Mouse (Mus musculus): Measurements from ENCODE around the gene Gse1. TPM values are rescaled to one million over a fixed set of nuclear protein-coding genes. Genes with fewer than 3 reads are reported as not detected.
A peak's percentile ranks its signal among the peaks of the same experiment; 100 is the strongest.

The Gse1 gene
- polyA plus RNA-seq, 1 experiment from 2014 or later, result 28.8 TPM

DNA sequence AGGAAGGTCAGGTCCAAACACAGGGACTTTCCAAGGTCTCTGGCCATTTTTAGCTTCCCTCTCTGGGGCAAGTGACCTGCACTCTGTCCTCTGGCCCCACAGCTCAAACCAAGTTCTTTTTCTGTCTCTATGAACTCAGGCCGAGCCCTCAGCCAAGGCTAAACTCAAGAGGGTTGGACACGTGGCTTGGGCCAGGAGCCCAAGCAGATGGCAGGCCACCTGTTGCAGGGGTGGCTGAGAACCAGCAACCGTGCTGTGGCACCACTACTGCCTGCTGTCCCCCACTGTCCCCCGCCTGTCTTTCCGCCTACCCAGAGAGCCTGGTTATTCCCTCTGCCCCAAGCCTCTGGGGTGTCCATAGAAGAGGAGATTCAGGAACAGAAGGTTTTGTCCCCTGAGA lies 14.3 kb upstream of the Gse1 start:
- H3K4me3 ChIP-seq, result no peak overlapping the region
- H3K4me2 ChIP-seq (replicated peaks), result no peak overlapping the region
- H3K9ac ChIP-seq (replicated peaks), result no peak overlapping the region
- 70% methylated on average over 5 of the region's 5 CpGs for WGBS
- peaks cover 55% of the 10 kb centered on the region for H3K4me1 ChIP-seq
- H3K9me3 ChIP-seq, result no peaks in the 10 kb centered on the region
- H3K27ac ChIP-seq (replicated peaks), result no peak overlapping the region
- H3K36me3 ChIP-seq, result no peaks in the 10 kb centered on the region
- ATAC-seq (ENCODE audit: low FRiP score, low read depth), result no peak
- H3K27me3 ChIP-seq, result no peaks in the 10 kb centered on the region

DNA sequence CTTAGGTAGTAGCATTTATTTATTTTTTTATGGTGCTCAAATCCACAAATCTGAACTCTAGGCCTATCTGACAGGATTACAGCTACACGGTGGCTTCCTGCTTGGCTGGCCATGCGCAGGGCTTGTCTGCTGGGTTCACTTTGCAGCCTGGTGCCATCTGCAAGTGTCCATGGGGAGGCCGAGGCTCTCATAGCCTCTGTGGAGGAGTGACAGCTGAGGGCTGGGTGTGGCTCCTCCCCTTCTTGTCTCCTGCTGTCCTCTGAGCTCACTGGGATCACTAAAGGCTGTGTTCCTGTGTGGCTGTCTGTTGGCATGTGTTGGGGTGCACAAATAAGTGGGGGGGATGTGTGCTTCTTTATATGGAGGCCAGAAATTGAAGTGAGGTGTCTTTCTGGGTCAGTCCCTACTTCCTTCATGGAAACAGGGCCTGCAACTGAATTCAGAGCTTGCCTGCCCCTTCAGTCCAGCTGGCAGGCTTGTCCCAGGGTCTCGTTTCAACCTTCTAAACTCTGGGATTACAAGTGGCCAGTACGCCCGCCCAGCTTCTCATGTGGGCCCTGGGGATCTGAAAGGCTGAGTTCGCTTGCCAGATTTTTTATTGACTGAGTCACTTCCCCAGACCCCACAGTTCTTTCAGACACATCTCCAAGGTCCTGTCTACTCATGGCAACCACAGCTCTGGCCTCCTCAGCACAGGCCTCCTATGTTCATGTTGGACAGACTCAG lies 12.7 kb upstream of the Gse1 start:
- no peaks in the 10 kb centered on the region for H3K36me3 ChIP-seq
- H3K4me1 ChIP-seq, result peaks cover 48% of the 10 kb centered on the region
- no peak overlapping the region for H3K9ac ChIP-seq (replicated peaks)
- 0 out of 2 replicates have a peak, but pooled peaks cover under 1% of the 10 kb centered on the region for H3K27me3 ChIP-seq
- H3K4me2 ChIP-seq (replicated peaks), result no peak overlapping the region
- ATAC-seq (ENCODE audit: low FRiP score, low read depth), result peak; percentile 50; the same call in 1 of the 2 replicates
- no peak overlapping the region for H3K4me3 ChIP-seq
- WGBS, result 33% methylated on average over 7 of the region's 7 CpGs
- H3K9me3 ChIP-seq, result no peaks in the 10 kb centered on the region
- H3K27ac ChIP-seq (replicated peaks), result peak overlapping the region; percentile 46

DNA sequence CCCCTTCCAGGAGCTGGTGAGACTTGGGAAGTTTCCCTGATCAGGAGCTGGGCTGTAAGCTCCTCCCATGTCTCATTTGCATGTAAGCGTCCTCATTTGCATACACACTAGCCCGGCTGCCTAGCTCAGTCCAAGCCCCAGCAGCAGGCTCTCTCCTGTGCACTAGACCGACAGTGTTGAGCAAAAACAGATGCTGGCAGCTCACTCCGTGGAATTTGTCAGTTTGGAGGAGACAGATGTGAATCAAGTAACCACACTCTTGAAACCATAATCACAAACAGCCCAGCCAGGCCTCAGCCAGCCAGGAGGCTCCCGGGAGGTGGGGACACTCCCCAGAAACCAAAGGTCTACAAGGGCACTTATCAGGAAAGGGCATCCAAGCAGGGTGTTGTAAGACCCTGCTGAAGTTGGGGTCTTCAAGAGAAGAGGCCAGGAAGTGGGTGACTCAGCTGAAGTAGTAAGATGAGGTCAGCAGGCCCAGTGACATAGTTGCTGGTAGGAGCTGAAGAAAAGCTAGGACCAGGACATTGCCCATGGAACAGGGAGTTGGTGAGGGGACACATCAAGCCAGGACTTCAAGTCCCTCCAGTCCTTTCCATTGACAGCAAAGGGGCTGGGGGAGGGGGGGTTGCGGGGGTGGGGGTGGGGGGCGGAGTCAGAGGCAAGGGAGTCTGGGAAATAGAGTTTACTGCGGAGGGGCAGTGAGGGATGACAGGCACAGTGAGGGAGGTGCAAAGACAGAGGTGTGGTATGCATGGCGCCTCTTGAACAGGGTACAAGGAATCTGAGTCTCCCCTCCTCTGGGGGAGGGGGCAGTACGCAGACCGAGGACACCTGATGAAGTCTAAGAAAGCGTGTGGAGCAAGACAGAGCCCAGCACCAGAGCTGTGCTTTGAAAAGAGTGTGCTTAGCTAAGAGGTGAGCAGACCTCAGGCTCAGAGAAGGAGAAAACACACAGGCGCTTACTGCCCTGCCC lies 11.1 kb upstream of the Gse1 start:
- no peaks in the 10 kb centered on the region for H3K36me3 ChIP-seq
- WGBS, result 20% methylated on average over 13 of the region's 13 CpGs
- peaks cover 35% of the 10 kb centered on the region for H3K4me1 ChIP-seq
- no peak overlapping the region for H3K4me3 ChIP-seq
- no peaks in the 10 kb centered on the region for H3K9me3 ChIP-seq
- ATAC-seq (ENCODE audit: low FRiP score, low read depth), result peak; percentile 82
- H3K27me3 ChIP-seq, result peaks cover 9% of the 10 kb centered on the region
- no peak overlapping the region for H3K9ac ChIP-seq (replicated peaks)
- H3K4me2 ChIP-seq (replicated peaks), result no peak overlapping the region
- peak overlapping the region; percentile 55; the same call in 1 of the 2 replicates for H3K27ac ChIP-seq (replicated peaks)

DNA sequence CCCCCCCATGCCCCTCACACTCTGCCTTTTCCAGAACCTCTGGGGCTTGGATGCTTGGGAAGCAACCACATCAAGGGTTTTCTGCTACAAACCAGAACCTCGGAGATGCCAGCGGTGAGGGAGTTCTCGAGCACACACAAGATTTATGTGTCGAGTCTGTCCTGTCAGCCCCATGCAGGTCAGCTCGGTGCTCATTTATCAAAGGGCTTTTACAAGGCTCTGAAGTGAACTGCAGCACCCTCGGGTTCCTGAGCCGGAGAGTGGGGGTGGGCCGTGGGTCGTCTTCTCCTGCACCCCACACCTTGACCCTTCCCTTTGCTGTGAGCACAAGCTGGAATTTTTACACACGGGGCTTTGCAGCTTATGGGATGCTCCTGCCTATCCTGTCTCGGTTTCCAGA lies 5.7 kb upstream of the Gse1 start:
- WGBS, result 66% methylated on average over 11 of the region's 11 CpGs
- H3K4me1 ChIP-seq, result peaks cover 47% of the 10 kb centered on the region
- H3K9ac ChIP-seq (replicated peaks), result no peak overlapping the region

DNA sequence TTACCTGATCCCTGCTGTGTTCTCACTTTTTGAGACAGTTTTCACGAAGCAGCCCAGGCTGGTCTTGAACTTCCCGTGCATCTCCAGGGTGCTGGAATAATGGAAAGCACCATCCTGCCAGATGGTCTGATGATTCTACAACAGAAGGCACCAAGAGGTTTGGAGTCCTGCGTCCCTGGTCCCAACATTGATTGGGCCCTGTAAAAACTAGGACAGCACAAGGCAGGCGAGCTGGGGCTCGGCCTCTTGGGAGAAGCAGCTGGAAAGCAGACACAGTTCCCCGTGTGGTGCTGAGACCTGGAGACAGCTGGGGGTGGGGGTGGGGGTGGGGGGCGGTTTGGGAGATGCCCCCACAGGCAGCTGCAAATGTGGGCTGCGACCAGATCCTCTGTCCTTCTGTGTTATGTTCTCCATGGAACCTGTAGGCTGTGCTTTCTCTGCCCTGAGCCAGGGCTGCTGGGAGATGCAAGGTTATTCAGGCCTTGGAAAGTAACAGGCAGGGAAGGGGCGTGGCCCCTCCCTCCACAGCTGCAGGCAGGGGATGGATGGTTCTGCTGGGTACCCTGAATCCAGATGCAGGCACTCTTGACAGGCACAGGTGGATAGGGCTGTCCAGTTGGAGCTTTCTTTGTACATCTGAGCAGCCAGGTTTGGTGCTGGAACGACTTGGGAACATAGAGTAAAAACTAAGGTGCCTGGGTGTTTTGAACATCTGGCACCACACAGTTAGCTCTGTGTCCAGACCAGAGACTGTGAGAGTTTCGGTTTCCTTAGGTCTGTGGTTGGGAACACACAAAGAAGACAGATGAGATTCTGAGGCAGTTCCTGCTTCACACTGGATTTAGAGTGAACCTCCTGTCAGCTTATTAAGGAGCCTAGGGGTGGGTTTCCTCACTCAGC lies 3.5 kb upstream of the Gse1 start:
- Histone ChIP-seq H3K27me3 (peaks cover 29% of the 10 kb centered on the region), H3K9ac (replicated peaks) (0 out of 2 replicates have a peak overlapping the region, but pooled peaks have one; percentile 31), H3K36me3 (no peaks in the 10 kb centered on the region), H3K4me3 (no peak overlapping the region), H3K27ac (replicated peaks) (peak overlapping the region; percentile 35; the same call in 1 of the 2 replicates), H3K4me1 (peaks cover 57% of the 10 kb centered on the region), H3K9me3 (no peaks in the 10 kb centered on the region), H3K4me2 (replicated peaks) (no peak overlapping the region)
- WGBS, result 48% methylated on average over 11 of the region's 11 CpGs
- no peak for ATAC-seq (ENCODE audit: low FRiP score, low read depth)

More for the DNA sequence above, 5.7 kb upstream of the Gse1 start:
- ATAC-seq (ENCODE audit: low FRiP score, low read depth), result no peak
- Histone ChIP-seq H3K27me3 (peaks cover 19% of the 10 kb centered on the region), H3K4me3 (no peak overlapping the region), H3K9me3 (no peaks in the 10 kb centered on the region), H3K4me2 (replicated peaks) (no peak overlapping the region), H3K27ac (replicated peaks) (no peak overlapping the region), H3K36me3 (no peaks in the 10 kb centered on the region)

DNA sequence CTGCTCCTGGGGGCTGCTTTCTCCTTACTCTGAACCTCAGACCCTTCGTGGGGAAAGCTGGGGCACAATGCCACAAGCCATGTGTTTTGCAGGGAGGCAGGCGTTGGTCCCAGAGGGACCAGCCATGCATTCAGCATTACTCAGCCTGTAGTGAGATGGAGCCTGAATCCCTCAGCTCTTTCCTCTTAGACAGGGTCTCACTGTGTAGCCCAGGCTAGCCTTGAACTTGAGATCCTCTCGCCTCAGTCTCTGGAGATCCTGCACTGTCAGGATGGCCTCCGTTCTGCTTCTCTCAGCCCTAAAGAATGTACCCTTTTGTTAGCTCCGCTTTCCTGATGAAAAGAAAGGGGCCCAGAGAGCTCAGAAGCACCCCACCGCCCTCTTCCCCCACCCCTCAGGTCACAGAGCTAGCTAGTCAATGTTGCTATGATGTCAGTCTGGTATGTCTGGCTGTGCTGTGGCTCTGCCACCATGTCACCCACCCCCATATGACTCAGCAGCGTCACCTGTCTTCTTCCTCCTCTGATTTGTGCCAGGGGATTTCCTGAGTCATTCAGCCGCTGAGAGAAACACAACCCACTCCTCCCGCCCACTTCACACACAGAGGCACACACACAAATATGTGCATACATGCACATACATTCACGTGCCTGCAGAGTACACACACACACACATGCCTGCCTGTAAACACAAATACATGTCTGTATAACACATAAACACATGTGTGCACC lies 2.7 kb upstream of the Gse1 start:
- Histone ChIP-seq H3K4me2 (replicated peaks) (0 out of 2 replicates have a peak overlapping the region, but pooled peaks have one; percentile 11), H3K4me3 (no peak overlapping the region), H3K4me1 (peaks cover 66% of the 10 kb centered on the region), H3K9ac (replicated peaks) (0 out of 2 replicates have a peak overlapping the region, but pooled peaks have one; percentile 31), H3K36me3 (no peaks in the 10 kb centered on the region), H3K27me3 (peaks cover 37% of the 10 kb centered on the region), H3K9me3 (no peaks in the 10 kb centered on the region), H3K27ac (replicated peaks) (peak overlapping the region; percentile 35)
- no peak for ATAC-seq (ENCODE audit: low FRiP score, low read depth)
- WGBS, result 19% methylated on average over 10 of the region's 10 CpGs

DNA sequence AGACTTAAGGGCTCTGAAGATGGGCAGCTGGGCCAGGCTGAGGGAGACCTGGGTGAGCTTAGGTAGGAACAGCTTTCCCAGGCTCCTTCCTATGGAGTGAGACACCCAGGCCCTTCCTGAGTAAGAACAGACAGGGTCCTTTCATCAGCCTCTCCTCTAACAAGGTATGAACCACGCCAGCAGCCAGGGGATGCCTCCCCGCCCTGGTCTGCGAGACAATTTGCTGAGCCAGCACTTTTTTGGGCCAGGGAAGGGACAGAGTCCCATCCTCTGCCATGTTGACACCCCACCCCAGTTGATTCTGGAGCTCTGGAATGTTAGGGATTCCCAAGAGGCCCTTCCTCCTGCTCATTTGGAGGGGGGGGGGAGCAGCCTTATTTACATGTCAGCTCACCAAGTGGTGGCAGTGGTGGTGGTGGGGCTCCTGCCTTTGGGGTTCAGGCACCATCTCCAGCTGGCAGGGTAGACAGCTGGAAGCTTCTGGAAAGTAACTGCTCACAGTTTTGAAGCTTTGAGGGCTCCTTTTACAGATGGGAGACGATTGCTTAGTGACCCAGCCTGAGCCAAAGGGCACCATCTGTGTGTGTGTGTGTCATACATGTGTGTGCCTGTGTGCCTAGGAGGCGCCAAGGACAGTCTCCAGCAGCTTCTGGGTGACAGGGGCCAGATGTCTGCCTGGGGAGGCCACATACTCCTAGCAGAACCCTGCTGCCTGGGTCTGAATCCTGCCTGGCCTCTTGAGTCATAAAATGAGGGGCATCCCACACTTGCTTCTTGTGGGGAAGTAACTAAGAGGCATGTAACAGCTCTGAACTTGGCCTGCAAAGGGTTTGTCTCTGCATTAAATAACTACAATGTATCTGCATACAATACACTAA lies 1.3 kb upstream of the Gse1 start:
- Histone ChIP-seq H3K36me3 (no peaks in the 10 kb centered on the region), H3K4me2 (replicated peaks) (peak overlapping the region; percentile 94; the same call in 1 of the 2 replicates), H3K9ac (replicated peaks) (0 out of 2 replicates have a peak overlapping the region, but pooled peaks have one; percentile 28), H3K9me3 (no peaks in the 10 kb centered on the region), H3K4me3 (no peak overlapping the region; the same call in 1 of the 2 replicates), H3K27ac (replicated peaks) (peak overlapping the region; percentile 76), H3K4me1 (peaks cover 79% of the 10 kb centered on the region), H3K27me3 (peaks cover 43% of the 10 kb centered on the region)
- ATAC-seq (ENCODE audit: low FRiP score, low read depth), result no peak
- 50% methylated on average over 5 of the region's 5 CpGs for WGBS

DNA sequence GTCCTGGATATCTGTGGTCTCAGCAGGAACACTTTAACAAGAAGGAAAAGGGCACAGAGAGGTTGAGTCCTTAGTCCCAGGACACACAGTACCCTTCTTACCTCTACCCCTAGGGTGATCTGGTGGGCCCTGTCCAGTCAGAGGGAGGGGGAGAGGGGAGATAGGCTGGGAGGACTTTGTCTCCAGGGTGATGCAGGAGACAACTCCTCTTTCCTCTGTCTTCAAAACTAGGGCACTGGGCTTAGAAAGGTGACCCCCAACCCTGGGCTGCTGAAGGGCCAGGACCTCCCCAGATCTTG lies 729 bp upstream of the Gse1 start:
- Histone ChIP-seq H3K4me3 (peak overlapping the region; percentile 61), H3K4me1 (peaks cover 81% of the 10 kb centered on the region), H3K36me3 (no peaks in the 10 kb centered on the region), H3K27me3 (peaks cover 44% of the 10 kb centered on the region), H3K27ac (replicated peaks) (peak overlapping the region; percentile 76), H3K4me2 (replicated peaks) (peak overlapping the region; percentile 94), H3K9ac (replicated peaks) (0 out of 2 replicates have a peak overlapping the region, but pooled peaks have one; percentile 28), H3K9me3 (no peaks in the 10 kb centered on the region)
- ATAC-seq (ENCODE audit: low FRiP score, low read depth), result peak; percentile 29

DNA sequence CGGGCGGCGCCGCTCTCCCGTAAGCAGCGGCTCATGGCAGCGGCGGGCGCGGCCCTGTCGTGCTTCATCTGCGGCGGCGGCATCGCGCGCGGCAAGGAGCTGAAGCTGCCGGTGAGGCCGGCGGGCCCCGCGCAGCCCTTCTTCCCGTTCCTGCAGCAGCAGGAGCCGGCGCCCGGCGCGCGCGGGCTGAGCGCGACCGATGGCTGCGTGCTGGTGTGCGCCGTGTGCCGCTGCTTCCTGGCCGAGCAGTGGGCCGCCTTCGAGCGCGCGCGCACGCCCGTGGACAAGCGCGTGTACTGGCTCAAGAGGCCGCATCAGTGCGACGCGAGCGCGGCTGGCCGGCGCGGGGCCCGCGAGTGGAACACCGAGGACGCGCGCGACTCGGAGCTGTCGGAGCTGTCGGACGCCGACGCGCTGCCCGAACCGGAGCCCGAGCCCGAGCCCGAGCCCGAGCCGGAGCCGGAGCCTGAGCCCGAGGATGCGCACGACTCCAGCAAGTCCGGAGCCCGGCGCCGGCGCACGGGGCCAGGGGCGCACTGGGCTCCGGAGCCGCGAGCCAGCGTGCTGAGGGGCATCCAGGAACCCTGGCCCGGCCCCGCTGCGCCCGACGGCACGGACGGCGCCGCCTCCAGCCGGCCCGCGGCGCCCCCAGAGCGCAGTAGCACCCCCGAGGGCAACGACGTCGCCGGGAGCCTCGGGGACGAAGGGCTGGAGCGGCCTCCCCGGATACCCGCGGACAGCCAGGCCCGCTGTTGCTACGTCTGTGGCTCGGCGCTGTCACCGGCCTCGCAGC lies 721 bp downstream of the Gse1 start:
- no peaks in the 10 kb centered on the region for H3K9me3 ChIP-seq
- peak overlapping the region; percentile 94 for H3K4me2 ChIP-seq (replicated peaks)
- under 1% methylated on average over 115 of the region's 125 CpGs for WGBS
- peak overlapping the region; percentile 66 for H3K27ac ChIP-seq (replicated peaks)
- peaks cover 52% of the 10 kb centered on the region for H3K27me3 ChIP-seq
- peak overlapping the region; percentile 76 for H3K9ac ChIP-seq (replicated peaks)
- peak overlapping the region; percentile 61 for H3K4me3 ChIP-seq
- H3K36me3 ChIP-seq, result no peaks in the 10 kb centered on the region
- peaks cover 88% of the 10 kb centered on the region for H3K4me1 ChIP-seq
- ATAC-seq (ENCODE audit: low FRiP score, low read depth), result peak; percentile 20

DNA sequence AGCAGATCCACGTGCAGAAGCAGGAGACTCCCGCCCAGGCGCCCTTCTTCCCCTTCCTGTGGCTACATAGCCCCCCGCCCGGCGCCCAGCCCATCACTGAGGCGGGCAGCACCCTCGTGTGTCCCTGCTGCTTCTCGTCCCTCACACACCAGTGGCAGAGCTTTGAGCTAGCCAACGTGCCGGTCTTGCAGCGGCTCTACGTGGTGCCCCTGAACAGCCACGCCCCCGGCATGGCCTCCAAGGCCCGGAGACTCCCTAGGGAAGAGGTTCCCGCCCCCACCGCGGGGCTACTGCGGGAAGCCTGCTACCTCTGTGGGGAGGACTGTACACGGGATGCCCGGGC lies 1.3 kb downstream of the Gse1 start:
- 0 out of 2 replicates have a peak overlapping the region, but pooled peaks have one; percentile 66 for H3K27ac ChIP-seq (replicated peaks)
- WGBS, result 1% methylated on average over 21 of the region's 22 CpGs
- peaks cover 52% of the 10 kb centered on the region for H3K27me3 ChIP-seq
- H3K4me3 ChIP-seq, result peak overlapping the region; percentile 61
- no peak for ATAC-seq (ENCODE audit: low FRiP score, low read depth)
- peak overlapping the region; percentile 94 for H3K4me2 ChIP-seq (replicated peaks)
- H3K4me1 ChIP-seq, result peaks cover 89% of the 10 kb centered on the region
- H3K36me3 ChIP-seq, result no peaks in the 10 kb centered on the region
- peak overlapping the region; percentile 76 for H3K9ac ChIP-seq (replicated peaks)
- H3K9me3 ChIP-seq, result no peaks in the 10 kb centered on the region

Measured in midbrain, embryonic 12.5 days (tissue).